Mouse (Mus musculus) splenic B cell, adult 2 months (primary cell): ENCODE data around the gene Angptl7.

Source experiments
- DNase-seq: peaks from one replicate; pipeline ENCODE4 v3.0.0-alpha.2; 2011; ENCODE audit warnings: low read depth, low spot score
- H3K27me3 ChIP-seq: 2 replicates; pipeline ENCODE4 v1.6.1; 2012; ENCODE audit warnings: mild to moderate bottlenecking, low read length, moderate library complexity, mixed read lengths; ENCODE audit not compliant: control insufficient read depth, poor library complexity, insufficient read depth, severe bottlenecking
- H3K36me3 ChIP-seq: 2 replicates; pipeline ENCODE4 v1.6.1; 2012; ENCODE audit warnings: mild to moderate bottlenecking, low read length, moderate library complexity, mixed read lengths; ENCODE audit not compliant: control insufficient read depth, poor library complexity, insufficient read depth, severe bottlenecking

The Angptl7 gene

DNA sequence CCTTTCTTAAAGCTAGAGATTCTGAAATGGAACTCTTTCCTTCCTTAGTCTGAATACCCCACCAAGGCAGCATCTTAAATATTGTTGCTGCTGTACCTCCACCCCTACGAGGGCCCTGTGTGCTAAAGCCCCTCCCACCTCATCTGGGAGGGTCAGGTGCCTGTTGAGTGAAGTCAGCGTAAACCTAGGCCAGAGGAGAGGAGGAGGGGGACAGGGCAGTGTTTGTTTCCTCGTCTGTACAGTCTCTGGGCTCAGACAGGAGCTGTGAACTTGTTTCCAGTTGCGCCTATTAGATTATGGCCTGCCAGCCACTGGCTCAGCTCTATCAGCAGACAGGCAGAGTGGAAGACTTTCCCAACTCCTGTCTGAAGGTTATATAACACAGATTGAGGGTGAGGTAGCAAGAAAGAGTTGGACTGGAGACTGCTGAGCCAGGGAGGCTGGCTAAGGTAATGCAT is at the start of gene Angptl7:
TSS of gene Angptl7 (minus strand) at position 51 of the 458 bp plus-strand sequence.
- H3K27me3 ChIP-seq: no peaks in the 10 kb centered on the region
- peaks cover 3% of the 10 kb centered on the region for H3K36me3 ChIP-seq
- DNase-seq: no peak

DNA sequence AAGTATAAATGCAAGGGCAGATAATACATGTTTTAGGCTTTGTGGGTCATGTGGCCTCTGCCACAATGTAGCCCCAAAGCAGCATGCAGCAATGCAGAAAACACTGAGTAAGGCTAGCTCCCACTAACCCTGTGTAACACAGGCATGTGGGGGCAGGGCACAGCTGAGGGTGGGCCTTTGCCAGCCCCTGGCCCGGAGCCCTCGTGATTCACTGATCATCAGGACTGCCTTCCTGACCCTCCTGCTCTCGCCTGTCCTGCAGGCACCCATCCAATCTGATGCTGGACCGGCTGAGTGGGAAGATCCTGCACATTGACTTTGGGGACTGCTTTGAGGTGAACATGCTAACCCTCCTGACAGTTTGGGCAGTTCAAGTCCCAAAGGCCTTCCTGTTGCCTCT is 48.8 kb upstream of the Angptl7 start:
- DNase-seq: no peak
- Histone ChIP-seq H3K27me3 (no peaks in the 10 kb centered on the region), H3K36me3 (peaks cover 14% of the 10 kb centered on the region)

DNA sequence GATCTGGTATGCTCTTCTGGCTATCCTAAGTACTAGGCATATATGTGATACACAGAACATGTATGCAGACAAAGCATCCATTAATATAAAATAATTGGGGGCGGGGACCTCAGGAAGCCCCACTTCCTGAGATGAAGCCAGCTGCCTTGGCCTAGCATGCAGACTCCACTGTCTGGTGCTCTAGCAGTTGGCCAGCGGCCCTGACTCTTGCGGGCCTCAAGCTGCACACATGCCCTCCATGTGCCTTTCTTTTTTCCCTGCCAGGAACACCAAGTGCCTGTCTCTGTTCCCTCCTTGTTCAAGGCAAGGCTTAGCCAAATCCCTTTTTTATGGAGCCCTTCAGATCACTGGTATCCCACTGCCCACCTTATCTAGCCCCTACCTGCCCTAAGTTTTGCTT is 35.6 kb upstream of the Angptl7 start:
- no peak for DNase-seq
- H3K36me3 ChIP-seq: peaks cover 14% of the 10 kb centered on the region

DNA sequence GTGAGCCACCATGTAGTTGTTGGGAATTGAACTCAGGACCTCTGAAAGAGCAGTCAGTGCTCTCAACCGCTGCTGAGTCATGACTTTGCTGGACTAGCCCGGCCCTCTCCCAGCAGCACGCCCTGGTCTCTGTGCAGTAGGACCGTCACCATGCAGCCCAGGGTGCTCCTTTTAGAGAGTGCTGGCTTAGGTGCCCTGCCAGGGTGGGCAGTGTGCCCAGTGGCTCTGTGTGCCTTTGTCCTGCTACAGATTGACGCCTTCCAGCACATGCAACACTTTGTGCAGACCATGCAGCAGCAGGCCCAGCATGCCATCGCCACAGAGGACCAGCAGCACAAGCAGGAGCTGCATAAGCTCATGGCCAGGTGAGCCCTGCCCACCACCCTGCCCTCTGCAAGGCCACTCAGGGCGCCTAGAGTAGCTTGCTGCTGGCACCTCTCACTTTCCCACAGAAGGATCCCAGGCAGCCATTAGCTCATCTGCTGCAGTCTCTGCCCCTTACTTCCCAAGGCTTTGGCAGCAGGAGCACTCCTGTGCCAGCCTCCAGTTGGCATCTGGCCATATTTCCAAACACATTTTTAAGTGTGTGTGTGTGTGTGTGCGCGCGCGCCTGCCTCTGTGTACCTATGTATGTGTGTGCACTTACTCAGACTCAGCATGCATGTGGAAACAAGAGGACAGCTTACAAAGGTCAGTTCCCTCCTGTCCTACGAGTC is 33.5 kb upstream of the Angptl7 start:
- Histone ChIP-seq H3K27me3 (no peaks in the 10 kb centered on the region), H3K36me3 (peaks cover 11% of the 10 kb centered on the region)
- no peak for DNase-seq

More for the DNA sequence above, 35.6 kb upstream of the Angptl7 start:
- no peaks in the 10 kb centered on the region for H3K27me3 ChIP-seq

DNA sequence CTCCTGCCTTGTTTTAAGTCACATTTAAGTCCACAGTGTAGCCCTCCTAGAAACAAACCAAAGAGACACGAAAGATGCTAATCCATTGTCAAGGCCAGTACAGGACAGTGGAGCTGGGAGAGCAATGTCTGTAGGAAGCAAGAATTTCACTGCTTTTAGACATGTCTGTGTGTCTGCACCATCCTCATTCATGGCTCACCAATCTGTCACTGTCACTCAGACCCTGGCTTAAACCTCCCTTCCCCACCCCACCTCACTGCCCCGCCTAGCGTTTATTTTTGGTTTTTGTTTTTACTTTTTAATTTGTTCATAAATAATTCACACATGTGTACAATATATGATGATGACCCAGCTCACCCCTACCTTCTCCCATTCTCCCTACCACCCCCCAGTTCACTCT is 32.3 kb upstream of the Angptl7 start:
- peaks cover 9% of the 10 kb centered on the region for H3K36me3 ChIP-seq
- DNase-seq: no peak

DNA sequence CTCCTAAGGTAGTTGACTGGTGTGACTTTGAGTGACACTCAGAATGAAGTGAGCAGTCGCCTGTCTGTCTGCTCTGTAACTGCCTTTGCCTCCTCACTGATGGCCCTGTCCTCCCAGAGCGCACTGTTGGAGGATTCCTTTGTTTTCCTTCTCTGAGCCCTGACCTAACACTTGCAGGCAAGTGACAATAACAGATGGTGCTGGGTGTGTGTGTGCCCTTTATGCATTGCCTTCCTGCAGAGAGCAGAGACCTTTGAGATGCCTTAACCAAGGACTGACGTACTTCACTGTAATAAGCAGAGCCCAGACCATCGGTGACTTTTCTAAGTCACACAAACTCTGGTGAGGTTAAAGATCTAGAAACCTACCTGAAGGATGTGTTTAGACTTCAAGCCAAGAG is 31.1 kb upstream of the Angptl7 start:
- no peaks in the 10 kb centered on the region for H3K27me3 ChIP-seq
- H3K36me3 ChIP-seq: peaks cover 9% of the 10 kb centered on the region
- DNase-seq: no peak

More for the DNA sequence above, 32.3 kb upstream of the Angptl7 start:
- no peaks in the 10 kb centered on the region for H3K27me3 ChIP-seq

DNA sequence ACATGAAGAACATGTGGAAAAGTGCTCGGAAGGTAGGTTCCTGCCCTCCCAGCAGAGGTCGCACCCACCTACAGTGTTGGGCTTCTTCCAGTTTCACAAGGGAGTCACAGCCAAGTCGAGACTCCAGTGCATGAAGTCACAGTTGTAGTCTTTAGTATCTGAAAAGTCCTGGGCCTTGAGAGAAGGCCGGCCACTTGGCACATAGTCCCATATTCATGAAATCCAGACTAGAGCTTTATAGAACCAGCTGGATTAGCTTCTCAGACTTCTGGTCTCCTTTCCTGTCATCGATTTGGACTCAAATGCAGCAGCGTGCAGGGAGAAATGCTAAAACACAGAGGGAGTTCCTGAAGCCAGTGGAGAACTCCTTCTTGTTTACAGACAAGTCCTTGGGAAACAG is 30.5 kb upstream of the Angptl7 start:
- no peaks in the 10 kb centered on the region for H3K27me3 ChIP-seq
- no peak for DNase-seq
- peaks cover 11% of the 10 kb centered on the region for H3K36me3 ChIP-seq

DNA sequence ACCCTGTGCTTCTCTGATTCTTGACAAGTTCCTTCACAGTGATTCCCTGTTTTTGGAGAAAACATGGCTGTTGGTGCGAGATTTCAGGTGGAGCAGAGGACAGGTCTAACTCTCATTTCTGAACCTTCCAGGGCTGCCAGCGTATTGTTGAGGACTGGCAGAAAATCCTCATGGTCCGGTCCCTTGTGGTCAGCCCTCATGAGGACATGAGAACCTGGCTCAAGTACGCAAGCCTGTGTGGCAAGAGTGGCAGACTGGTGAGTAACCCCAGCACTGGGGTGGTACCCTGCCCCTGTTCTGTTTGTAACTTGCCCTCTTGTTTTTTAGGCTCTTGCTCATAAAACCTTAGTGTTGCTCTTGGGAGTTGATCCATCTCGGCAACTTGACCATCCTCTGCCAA is 30.1 kb upstream of the Angptl7 start:
- H3K27me3 ChIP-seq: no peaks in the 10 kb centered on the region
- DNase-seq: no peak

DNA sequence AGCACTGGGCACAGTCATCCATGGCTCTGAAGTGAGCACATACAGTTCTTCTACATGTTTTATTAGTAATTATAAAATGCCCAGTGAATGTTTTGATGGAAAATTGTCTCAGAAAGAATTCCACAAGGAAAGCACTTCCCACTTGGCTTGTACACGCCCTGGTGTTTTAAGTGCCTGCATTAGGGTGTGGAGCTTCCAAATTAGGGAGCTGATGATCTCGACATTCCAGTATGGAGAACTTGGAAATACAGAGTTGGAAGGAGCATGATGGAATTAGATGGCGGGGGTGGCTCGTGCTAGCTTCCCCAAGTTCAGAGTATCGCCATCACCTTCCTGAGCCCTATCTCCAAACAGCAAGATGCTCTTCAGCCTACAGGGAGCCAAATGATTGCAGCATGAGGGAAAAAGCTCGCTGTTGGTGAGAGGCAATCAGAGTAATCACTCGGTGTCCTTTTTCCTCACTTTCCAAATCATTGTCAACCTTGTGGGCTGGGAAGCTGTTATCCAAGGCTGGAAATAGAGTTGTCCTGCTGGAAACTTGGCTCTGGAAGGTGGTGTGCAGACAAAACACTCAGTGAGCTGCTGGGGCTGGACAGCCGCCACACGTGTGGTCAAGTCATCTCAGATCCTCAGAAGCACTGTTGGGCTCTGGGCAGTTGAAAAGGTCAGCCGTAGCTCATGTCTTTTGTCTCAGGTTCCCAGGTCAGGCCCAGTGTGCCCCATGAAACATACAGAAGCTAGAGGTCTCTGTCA is 27.1 kb upstream of the Angptl7 start:
- H3K36me3 ChIP-seq: peaks cover 13% of the 10 kb centered on the region
- DNase-seq: no peak
- H3K27me3 ChIP-seq: no peaks in the 10 kb centered on the region

More for the DNA sequence above, 30.1 kb upstream of the Angptl7 start:
- peaks cover 10% of the 10 kb centered on the region for H3K36me3 ChIP-seq

DNA sequence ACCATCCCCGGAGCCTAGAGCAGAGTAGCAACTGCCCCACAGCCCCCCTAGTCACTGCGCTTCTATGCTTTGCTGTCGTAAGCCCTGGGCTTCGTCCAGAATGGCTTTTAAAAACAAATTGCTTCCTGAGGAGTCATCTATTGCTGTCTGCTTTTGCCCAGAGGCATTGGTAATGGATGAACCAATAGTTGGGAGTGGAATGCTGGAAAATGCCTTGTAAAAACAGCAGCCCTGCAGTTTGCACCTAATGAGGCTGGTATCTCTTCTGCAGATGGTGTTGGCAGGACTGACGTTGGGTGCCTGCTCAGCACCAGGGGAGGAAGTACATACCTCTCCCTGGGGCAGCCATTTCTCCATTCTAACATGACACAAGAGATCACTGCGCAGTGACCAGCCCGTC is 23.3 kb upstream of the Angptl7 start:
- DNase-seq: no peak
- no peaks in the 10 kb centered on the region for H3K27me3 ChIP-seq
- H3K36me3 ChIP-seq: peaks cover 11% of the 10 kb centered on the region

DNA sequence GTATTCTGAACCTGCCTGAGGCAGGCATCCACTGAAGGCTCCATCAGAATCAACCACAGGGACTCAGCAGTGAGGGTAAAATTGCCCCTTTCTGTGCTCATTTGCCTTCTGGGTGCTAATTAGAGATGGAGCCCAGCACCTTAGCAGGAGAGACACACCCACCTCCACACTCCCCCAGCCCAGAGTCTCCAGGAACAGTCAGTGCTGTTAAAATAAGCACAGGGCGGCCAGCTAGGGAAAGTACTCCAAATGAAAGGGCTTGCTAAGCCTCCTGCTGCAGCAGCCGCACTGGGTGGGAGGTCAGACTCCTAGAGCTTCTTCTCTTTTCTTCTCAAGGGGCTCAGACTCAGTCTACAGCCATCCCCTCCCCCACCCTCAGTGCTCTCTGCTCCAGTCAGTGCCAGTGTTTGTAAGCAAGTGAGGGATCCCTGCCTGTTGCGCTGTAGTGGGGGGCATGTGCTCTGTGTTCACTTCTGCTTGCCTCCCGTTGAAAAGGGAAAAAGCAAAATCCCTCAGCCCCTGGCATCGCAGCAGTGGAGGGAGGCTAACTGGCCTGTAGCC is 18.1 kb upstream of the Angptl7 start:
- no peaks in the 10 kb centered on the region for H3K27me3 ChIP-seq
- no peak for DNase-seq

DNA sequence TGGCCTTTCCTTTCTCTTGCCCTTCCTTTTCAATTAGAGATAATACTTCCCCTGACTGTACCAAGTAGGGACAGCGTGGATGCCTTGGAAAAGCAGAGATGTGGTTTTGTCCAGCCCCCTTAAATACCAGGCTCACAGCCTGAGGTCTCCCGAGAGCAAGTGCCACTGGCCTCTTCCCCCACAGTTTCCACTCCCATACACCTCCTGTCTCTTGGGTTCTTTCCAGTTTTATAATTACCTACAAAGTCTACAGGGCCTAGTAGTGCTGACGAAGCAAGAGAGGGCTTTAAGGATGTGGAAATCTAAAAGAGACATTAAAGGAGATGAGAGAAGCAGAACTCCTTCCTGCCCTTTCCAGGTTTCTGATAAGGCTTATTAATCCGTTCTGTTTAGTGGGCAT is 17.5 kb upstream of the Angptl7 start:
- H3K36me3 ChIP-seq: peaks cover 6% of the 10 kb centered on the region
- DNase-seq: no peak
- H3K27me3 ChIP-seq: no peaks in the 10 kb centered on the region

More for the DNA sequence above, 18.1 kb upstream of the Angptl7 start:
- H3K36me3 ChIP-seq: peaks cover 6% of the 10 kb centered on the region

DNA sequence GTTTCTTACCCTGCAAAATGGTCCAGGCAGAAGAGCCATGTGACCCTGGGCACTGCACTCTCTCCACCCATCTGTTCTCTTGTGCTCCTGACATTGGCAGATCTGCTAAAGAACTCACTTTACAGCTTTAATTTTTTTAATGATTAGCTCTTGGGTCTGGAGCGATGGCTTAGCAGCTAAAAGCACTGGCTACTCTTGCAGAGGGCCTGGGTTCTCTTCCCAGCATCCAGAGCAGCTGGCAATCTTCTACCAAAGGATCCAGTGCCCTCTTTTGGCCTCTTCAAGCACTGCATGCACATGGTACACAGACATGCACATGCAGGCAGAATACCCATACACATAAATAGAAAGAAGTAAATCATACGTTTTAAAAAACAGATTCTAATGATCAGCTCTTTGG is 15.1 kb upstream of the Angptl7 start:
- peak; percentile 4 for DNase-seq
- H3K27me3 ChIP-seq: no peaks in the 10 kb centered on the region
- peaks cover 6% of the 10 kb centered on the region; the same call in 1 of the 2 replicates for H3K36me3 ChIP-seq

DNA sequence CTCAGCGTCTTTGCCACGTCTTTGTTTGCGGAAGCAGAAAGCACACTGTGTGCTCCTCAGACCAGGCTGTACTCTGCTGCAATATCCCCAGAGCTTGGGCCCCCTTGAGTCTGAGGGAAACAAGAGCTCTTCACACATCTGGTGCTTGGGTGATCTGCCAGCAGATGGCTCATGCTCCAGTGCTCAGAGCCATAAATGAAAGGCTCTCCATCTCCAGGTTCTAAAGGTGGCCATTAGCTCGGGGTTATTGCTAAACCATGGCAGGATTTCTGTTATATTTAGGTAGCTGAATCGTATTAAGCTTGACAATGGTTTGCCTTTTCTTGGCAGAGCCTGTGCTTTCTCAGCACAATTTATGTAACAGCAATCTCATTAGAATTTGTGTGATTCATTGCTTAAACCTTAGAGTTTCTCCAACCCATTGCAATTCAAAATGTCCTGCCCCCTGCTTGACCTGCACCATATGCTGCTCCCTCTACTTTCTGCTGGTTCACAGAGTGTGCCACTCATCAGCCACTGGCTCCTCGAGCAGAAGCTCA is 12.8 kb upstream of the Angptl7 start:
- H3K27me3 ChIP-seq: no peaks in the 10 kb centered on the region
- peaks cover 4% of the 10 kb centered on the region; the same call in 1 of the 2 replicates for H3K36me3 ChIP-seq
- DNase-seq: no peak

DNA sequence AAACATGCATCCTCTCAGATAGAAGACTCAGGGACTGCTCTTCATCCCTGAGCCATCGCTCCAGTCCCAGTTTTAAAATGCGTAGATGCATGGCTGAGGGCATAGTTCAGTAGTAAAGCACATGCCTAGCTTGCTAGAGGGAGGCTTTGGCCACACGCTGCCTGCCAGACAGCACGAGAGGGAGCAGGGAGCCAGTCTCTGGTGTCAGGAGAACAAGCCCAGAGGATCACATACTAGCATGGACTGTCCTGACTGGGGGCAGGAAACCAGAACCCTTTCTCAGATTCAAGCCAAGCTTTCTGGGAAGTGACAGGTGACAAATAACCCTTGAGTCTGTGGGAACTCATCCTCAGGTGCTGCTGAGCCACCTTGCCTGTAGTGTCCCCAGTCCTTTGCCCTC is 11.1 kb upstream of the Angptl7 start:
- Histone ChIP-seq H3K36me3 (peaks cover 4% of the 10 kb centered on the region; the same call in 1 of the 2 replicates), H3K27me3 (no peaks in the 10 kb centered on the region)
- no peak for DNase-seq
